Mouse (Mus musculus): ENCODE results near the gene Slc6a1. TPM values are rescaled to one million over a fixed set of nuclear protein-coding genes. Genes with fewer than 3 reads are reported as not detected.

The Slc6a1 gene
- 0.32 and 0.64 TPM in 2 replicates for polyA plus RNA-seq (2015; fragmentation: Nextera tagmentation; extraction: Ambion mirVana)

- peak within 1 kb of the TSS; percentile 22 for H3K4me3 ChIP-seq (replicated peaks)
- H3K27me3 ChIP-seq: peaks cover 76% of the 10 kb centered on the region
- H3K27ac ChIP-seq (replicated peaks): no peak within 1 kb of the TSS
- H3K36me3 ChIP-seq: no peaks in the 10 kb centered on the region
- no peaks in the 10 kb centered on the region for H3K9me3 ChIP-seq (replicated peaks)
- peak; percentile 82 for ATAC-seq (ENCODE audit: insufficient number of reproducible peaks, low FRiP score, low TSS enrichment, low read depth)
- H3K9ac ChIP-seq: no peak within 1 kb of the TSS
- peaks cover 7% of the 10 kb centered on the region for H3K4me1 ChIP-seq
- H3K4me2 ChIP-seq (replicated peaks): peak within 1 kb of the TSS; percentile 43
- WGBS: under 1% methylated on average over 51 of the region's 51 CpGs
These were observed at the start of gene Slc6a1 for GRCm38 (mm10) chr6:114282469-114283277. Slc6a1 (plus strand) TSS chr6:114282635.

- no peak overlapping the region for H3K27ac ChIP-seq (replicated peaks)
- ATAC-seq (ENCODE audit: insufficient number of reproducible peaks, low FRiP score, low TSS enrichment, low read depth): no peak
- H3K4me1 ChIP-seq: no peaks in the 10 kb centered on the region
- no peaks in the 10 kb centered on the region for H3K9me3 ChIP-seq (replicated peaks)
- H3K27me3 ChIP-seq: no peaks in the 10 kb centered on the region
- no peak overlapping the region for H3K4me2 ChIP-seq (replicated peaks)
- 19% methylated on average over 6 of the region's 6 CpGs for WGBS
- H3K9ac ChIP-seq: no peak overlapping the region
- no peaks in the 10 kb centered on the region for H3K36me3 ChIP-seq
- H3K4me3 ChIP-seq (replicated peaks): no peak overlapping the region
These were observed 43.4 kb upstream of the Slc6a1 start for GRCm38 (mm10) chr6:114238892-114239644.

GRCm38 (mm10) chr6:114245665-114246064, 36.8 kb upstream of the Slc6a1 start:
- Histone ChIP-seq H3K4me3 (replicated peaks) (no peak overlapping the region), H3K27me3 (0 out of 2 replicates have a peak, but pooled peaks cover 4% of the 10 kb centered on the region), H3K36me3 (no peaks in the 10 kb centered on the region), H3K9ac (no peak overlapping the region), H3K9me3 (replicated peaks) (no peaks in the 10 kb centered on the region), H3K4me1 (no peaks in the 10 kb centered on the region), H3K4me2 (replicated peaks) (no peak overlapping the region), H3K27ac (replicated peaks) (no peak overlapping the region)
- WGBS: 76% methylated on average over 11 of the region's 11 CpGs
- ATAC-seq (ENCODE audit: insufficient number of reproducible peaks, low FRiP score, low TSS enrichment, low read depth): no peak

GRCm38 (mm10) chr6:114250311-114250710, 32.1 kb upstream of the Slc6a1 start:
- H3K27me3 ChIP-seq: 0 out of 2 replicates have a peak, but pooled peaks cover 4% of the 10 kb centered on the region
- ATAC-seq (ENCODE audit: insufficient number of reproducible peaks, low FRiP score, low TSS enrichment, low read depth): no peak
- H3K4me3 ChIP-seq (replicated peaks): no peak overlapping the region
- H3K36me3 ChIP-seq: no peaks in the 10 kb centered on the region
- H3K27ac ChIP-seq (replicated peaks): no peak overlapping the region
- WGBS: 5% methylated on average over 5 of the region's 5 CpGs
- no peaks in the 10 kb centered on the region for H3K9me3 ChIP-seq (replicated peaks)
- H3K4me1 ChIP-seq: no peaks in the 10 kb centered on the region
- H3K4me2 ChIP-seq (replicated peaks): no peak overlapping the region
- no peak overlapping the region for H3K9ac ChIP-seq

- Histone ChIP-seq H3K4me3 (replicated peaks) (no peak overlapping the region), H3K4me1 (no peaks in the 10 kb centered on the region), H3K27ac (replicated peaks) (no peak overlapping the region), H3K9ac (no peak overlapping the region), H3K36me3 (no peaks in the 10 kb centered on the region), H3K27me3 (no peaks in the 10 kb centered on the region), H3K4me2 (replicated peaks) (no peak overlapping the region), H3K9me3 (replicated peaks) (no peaks in the 10 kb centered on the region)
- WGBS: 66% methylated on average over 14 of the region's 14 CpGs
- ATAC-seq (ENCODE audit: insufficient number of reproducible peaks, low FRiP score, low TSS enrichment, low read depth): no peak
These were observed 27.5 kb upstream of the Slc6a1 start for GRCm38 (mm10) chr6:114254927-114255326.

- Histone ChIP-seq H3K9me3 (replicated peaks) (no peaks in the 10 kb centered on the region), H3K9ac (no peak overlapping the region), H3K27ac (replicated peaks) (no peak overlapping the region), H3K4me1 (no peaks in the 10 kb centered on the region), H3K36me3 (no peaks in the 10 kb centered on the region), H3K4me2 (replicated peaks) (no peak overlapping the region), H3K4me3 (replicated peaks) (no peak overlapping the region), H3K27me3 (no peaks in the 10 kb centered on the region)
- no peak for ATAC-seq (ENCODE audit: insufficient number of reproducible peaks, low FRiP score, low TSS enrichment, low read depth)
- WGBS: 83% methylated on average over 1 of the region's 1 CpGs
These were observed 24.6 kb upstream of the Slc6a1 start for GRCm38 (mm10) chr6:114257762-114258361.

GRCm38 (mm10) chr6:114258661-114259193, 23.7 kb upstream of the Slc6a1 start:
- H3K27me3 ChIP-seq: no peaks in the 10 kb centered on the region
- no peak overlapping the region for H3K9ac ChIP-seq
- no peak overlapping the region for H3K4me2 ChIP-seq (replicated peaks)
- no peaks in the 10 kb centered on the region for H3K4me1 ChIP-seq
- ATAC-seq (ENCODE audit: insufficient number of reproducible peaks, low FRiP score, low TSS enrichment, low read depth): no peak
- no peaks in the 10 kb centered on the region for H3K36me3 ChIP-seq
- no peak overlapping the region for H3K27ac ChIP-seq (replicated peaks)
- H3K9me3 ChIP-seq (replicated peaks): no peaks in the 10 kb centered on the region
- 56% methylated on average over 3 of the region's 3 CpGs for WGBS
- H3K4me3 ChIP-seq (replicated peaks): no peak overlapping the region

- Histone ChIP-seq H3K4me2 (replicated peaks) (no peak overlapping the region), H3K9ac (no peak overlapping the region), H3K4me3 (replicated peaks) (no peak overlapping the region), H3K4me1 (no peaks in the 10 kb centered on the region), H3K9me3 (replicated peaks) (no peaks in the 10 kb centered on the region), H3K36me3 (no peaks in the 10 kb centered on the region), H3K27me3 (no peaks in the 10 kb centered on the region), H3K27ac (replicated peaks) (no peak overlapping the region)
- no peak for ATAC-seq (ENCODE audit: insufficient number of reproducible peaks, low FRiP score, low TSS enrichment, low read depth)
- 48% methylated on average over 6 of the region's 6 CpGs for WGBS
These were observed 20.8 kb upstream of the Slc6a1 start for GRCm38 (mm10) chr6:114261609-114262008.

- WGBS: 59% methylated on average over 3 of the region's 3 CpGs
- Histone ChIP-seq H3K36me3 (no peaks in the 10 kb centered on the region), H3K4me3 (replicated peaks) (no peak overlapping the region), H3K4me1 (no peaks in the 10 kb centered on the region), H3K4me2 (replicated peaks) (no peak overlapping the region), H3K27me3 (no peaks in the 10 kb centered on the region), H3K27ac (replicated peaks) (no peak overlapping the region), H3K9ac (no peak overlapping the region), H3K9me3 (replicated peaks) (no peaks in the 10 kb centered on the region)
- no peak for ATAC-seq (ENCODE audit: insufficient number of reproducible peaks, low FRiP score, low TSS enrichment, low read depth)
These were observed 18.4 kb upstream of the Slc6a1 start for GRCm38 (mm10) chr6:114264010-114264409.

- ATAC-seq (ENCODE audit: insufficient number of reproducible peaks, low FRiP score, low TSS enrichment, low read depth): no peak
These were observed 18.0 kb upstream of the Slc6a1 start for GRCm38 (mm10) chr6:114264426-114264825.

GRCm38 (mm10) chr6:114266273-114266672, 16.2 kb upstream of the Slc6a1 start:
- Histone ChIP-seq H3K27me3 (no peaks in the 10 kb centered on the region), H3K9ac (no peak overlapping the region), H3K4me3 (replicated peaks) (no peak overlapping the region), H3K36me3 (no peaks in the 10 kb centered on the region), H3K27ac (replicated peaks) (no peak overlapping the region), H3K9me3 (replicated peaks) (no peaks in the 10 kb centered on the region), H3K4me2 (replicated peaks) (no peak overlapping the region), H3K4me1 (no peaks in the 10 kb centered on the region)
- ATAC-seq (ENCODE audit: insufficient number of reproducible peaks, low FRiP score, low TSS enrichment, low read depth): no peak

More at GRCm38 (mm10) chr6:114264426-114264825, 18.0 kb upstream of the Slc6a1 start:
- H3K4me3 ChIP-seq (replicated peaks): no peak overlapping the region
- H3K9ac ChIP-seq: no peak overlapping the region
- H3K36me3 ChIP-seq: no peaks in the 10 kb centered on the region
- H3K27me3 ChIP-seq: no peaks in the 10 kb centered on the region
- no peaks in the 10 kb centered on the region for H3K4me1 ChIP-seq
- 42% methylated on average over 5 of the region's 5 CpGs for WGBS
- H3K9me3 ChIP-seq (replicated peaks): no peaks in the 10 kb centered on the region
- H3K4me2 ChIP-seq (replicated peaks): no peak overlapping the region
- H3K27ac ChIP-seq (replicated peaks): no peak overlapping the region

Measured in embryonic facial prominence, embryonic 15.5 days (tissue).